Mouse (Mus musculus) CH12.LX (cell line): ENCODE results near the gene Efna4. TPM values are rescaled to one million over a fixed set of nuclear protein-coding genes. Genes with fewer than 3 reads are reported as not detected.
A peak's percentile ranks its signal among the peaks of the same experiment; 100 is the strongest.

Experiments
- DNase-seq: peaks from one replicate; pipeline ENCODE4 v3.0.0-alpha.2; 2013; ENCODE audit errors: extremely low read depth
- H3K27ac ChIP-seq: 2 replicates; pipeline ENCODE4 v1.5.1; 2012; ENCODE audit warnings: low read depth, mild to moderate bottlenecking, control low read depth, moderate library complexity; ENCODE audit not compliant: insufficient read depth
- H3K27me3 ChIP-seq: replicated peaks from 2 replicates; pipeline ENCODE3; 2012; ENCODE audit warnings: inconsistent platforms
- H3K36me3 ChIP-seq, 2 experiments: replicated peaks in 1 of 2; 2 replicates each; pipeline versions ENCODE3 to v1.6.1; 2012; ENCODE audit warnings: inconsistent platforms in 1 of 2, low read length in 1 of 2, mild to moderate bottlenecking in 1 of 2, mixed read lengths in 1 of 2, moderate library complexity in 1 of 2; ENCODE audit not compliant: control insufficient read depth in 1 of 2, insufficient read depth in 1 of 2
- H3K4me1 ChIP-seq, 2 experiments: 2 replicates each; pipeline ENCODE4 v1.6.1; 2012; ENCODE audit warnings: inconsistent platforms in 1 of 2, moderate library complexity in 1 of 2; ENCODE audit not compliant: insufficient read depth in 2 of 2, control insufficient read depth in 1 of 2
- H3K4me2 ChIP-seq: 2 replicates; pipeline ENCODE4 v1.6.1; 2012; ENCODE audit warnings: low read depth, mild to moderate bottlenecking, control low read depth; ENCODE audit not compliant: poor library complexity, insufficient read depth, severe bottlenecking
- H3K4me3 ChIP-seq, 3 experiments: fragments of 150-350 bp in 1 of 3; sonication (generic) in 1 of 3; replicated peaks in 1 of 3; 2 replicates each; pipeline versions ENCODE3 to v1.5.1; 2011 to 2012; ENCODE audit warnings: low read depth in 2 of 3, low read length in 2 of 3, mild to moderate bottlenecking in 2 of 3, moderate library complexity in 2 of 3, control low read depth in 1 of 3, improper control_type of control experiment in 1 of 3, inconsistent platforms in 1 of 3, mixed read lengths in 1 of 3; ENCODE audit not compliant: poor library complexity in 1 of 3
- H3K79me2 ChIP-seq: replicated peaks from 2 replicates; pipeline ENCODE4 v1.6.1; 2012; ENCODE audit warnings: mild to moderate bottlenecking, moderate library complexity; ENCODE audit not compliant: control insufficient read depth, poor library complexity, insufficient read depth, severe bottlenecking; ENCODE audit errors: extremely low read depth
- H3K9ac ChIP-seq: 2 replicates; pipeline ENCODE4 v1.6.1; 2012; ENCODE audit warnings: low read depth, mild to moderate bottlenecking, control low read depth, moderate library complexity; ENCODE audit not compliant: insufficient read depth
- H3K9me3 ChIP-seq: replicated peaks from 2 replicates; pipeline ENCODE3; 2012; ENCODE audit warnings: low read length, inconsistent platforms, mixed read lengths
- CHD2 ChIP-seq: IDR thresholded peaks from 2 replicates; pipeline ENCODE4 v1.6.1; 2011; ENCODE audit warnings: low read length, improper control_type of control experiment
- CTCF ChIP-seq, 2 experiments: IDR thresholded peaks in 1 of 2; conservative IDR thresholded peaks in 1 of 2; 2 replicates each; pipeline ENCODE4 v1.5.1; 2011 to 2012; ENCODE audit warnings: low read depth in 2 of 2, low read length in 2 of 2, improper control_type of control experiment in 1 of 2, inconsistent platforms in 1 of 2, mild to moderate bottlenecking in 1 of 2, moderate library complexity in 1 of 2
- E2F4 ChIP-seq: IDR thresholded peaks from 2 replicates; pipeline ENCODE4 v1.6.1; 2011; ENCODE audit warnings: low read depth, low read length, improper control_type of control experiment; ENCODE audit not compliant: insufficient replicate concordance
- ELF1 ChIP-seq: IDR thresholded peaks from 2 replicates; pipeline ENCODE4 v1.6.1; 2014; ENCODE audit warnings: low read depth, mild to moderate bottlenecking, inconsistent platforms, low read length, improper control_type of control experiment
- EP300 ChIP-seq: IDR thresholded peaks from 2 replicates; pipeline ENCODE4 v1.6.1; 2011; ENCODE audit warnings: low read length, improper control_type of control experiment
- GABPA ChIP-seq: IDR thresholded peaks from 2 replicates; pipeline ENCODE4 v1.6.1; 2012; ENCODE audit warnings: low read depth, low read length, improper control_type of control experiment, inconsistent platforms; ENCODE audit not compliant: insufficient replicate concordance
- IRF4 ChIP-seq: IDR thresholded peaks from 2 replicates; pipeline ENCODE4 v1.6.1; 2014; ENCODE audit warnings: low read depth, mild to moderate bottlenecking, inconsistent platforms, low read length, improper control_type of control experiment
- JUND ChIP-seq: conservative IDR thresholded peaks from 2 replicates; pipeline ENCODE4 v1.6.1; 2011; ENCODE audit warnings: low read depth, low read length, improper control_type of control experiment
- MAX ChIP-seq: IDR thresholded peaks from 2 replicates; pipeline ENCODE4 v1.6.1; 2011; ENCODE audit warnings: low read length, improper control_type of control experiment
- MAZ ChIP-seq: IDR thresholded peaks from 2 replicates; pipeline ENCODE4 v1.6.1; 2012; ENCODE audit warnings: low read depth, mild to moderate bottlenecking, inconsistent platforms, low read length, improper control_type of control experiment, moderate library complexity
- NELFE ChIP-seq: IDR thresholded peaks from 2 replicates; pipeline ENCODE4 v1.6.1; 2011; ENCODE audit warnings: low read depth, low read length, improper control_type of control experiment
- NRF1 ChIP-seq: IDR thresholded peaks from 2 replicates; pipeline ENCODE4 v1.6.1; 2014; ENCODE audit warnings: low read depth, mild to moderate bottlenecking, inconsistent platforms, low read length, improper control_type of control experiment, moderate library complexity
- PAX5 ChIP-seq: IDR thresholded peaks from 2 replicates; pipeline ENCODE4 v1.6.1; 2012; ENCODE audit warnings: low read length, inconsistent platforms, mixed read lengths
- POLR2A ChIP-seq: IDR thresholded peaks from 2 replicates; pipeline ENCODE4 v1.6.1; 2011; ENCODE audit warnings: low read depth, mild to moderate bottlenecking, improper control_type of control experiment, low read length
- RAD21 ChIP-seq: IDR thresholded peaks from 2 replicates; pipeline ENCODE4 v1.6.1; 2011; ENCODE audit warnings: low read depth, mild to moderate bottlenecking, low read length, improper control_type of control experiment, moderate library complexity
- RCOR1 ChIP-seq: conservative IDR thresholded peaks from 2 replicates; pipeline ENCODE4 v1.6.1; 2012; ENCODE audit warnings: low read depth, mild to moderate bottlenecking, inconsistent platforms, low read length, improper control_type of control experiment
- SIN3A ChIP-seq: IDR thresholded peaks from 2 replicates; pipeline ENCODE4 v1.6.1; 2012; ENCODE audit warnings: low read length, improper control_type of control experiment, inconsistent platforms
- SMC3 ChIP-seq: IDR thresholded peaks from 2 replicates; pipeline ENCODE4 v1.6.1; 2011; ENCODE audit warnings: low read depth, low read length, improper control_type of control experiment
- TBP ChIP-seq: conservative IDR thresholded peaks from 2 replicates; pipeline ENCODE4 v1.6.1; 2011; ENCODE audit warnings: low read depth, low read length, improper control_type of control experiment
- USF2 ChIP-seq: conservative IDR thresholded peaks from 2 replicates; pipeline ENCODE4 v1.6.1; 2011; ENCODE audit warnings: low read depth, low read length, improper control_type of control experiment
- ZC3H11A ChIP-seq: IDR thresholded peaks from 2 replicates; pipeline ENCODE4 v1.6.1; 2012; ENCODE audit warnings: low read depth, mild to moderate bottlenecking, inconsistent platforms, low read length, improper control_type of control experiment
- ZKSCAN1 ChIP-seq: IDR thresholded peaks from 2 replicates; pipeline ENCODE4 v1.6.1; 2012; ENCODE audit warnings: low read depth, inconsistent platforms, low read length, improper control_type of control experiment, borderline replicate concordance
- ZMIZ1 ChIP-seq: IDR thresholded peaks from 2 replicates; pipeline ENCODE4 v1.6.1; 2012; ENCODE audit warnings: low read depth, mild to moderate bottlenecking, inconsistent platforms, low read length, improper control_type of control experiment
- ZNF384 ChIP-seq: IDR thresholded peaks from 2 replicates; pipeline ENCODE4 v1.6.1; 2012; ENCODE audit warnings: low read depth, low read length, improper control_type of control experiment, inconsistent platforms
- dilution Hi-C: fragments of 300-500 bp; cut with MboI; formaldehyde crosslinking; loops from 2 replicates; pipeline ENCODE4 v1.14.3; 2020; ENCODE audit warnings: low sequenced_read_pairs; ENCODE audit not compliant: extremely low pct_unique_long_range_greater_than_20kb, extremely low pct_ligation_motif_present
- in situ Hi-C: fragments of 300-500 bp; cut with MboI; formaldehyde crosslinking; loops from 3 replicates; pipeline ENCODE4 v1.14.3; 2019; ENCODE audit warnings: low sequenced_read_pairs, low pct_ligation_motif_present, low pct_unique_long_range_greater_than_20kb, mixed read lengths
- polyA plus RNA-seq: library from polyadenylated mRNA; unstranded; fragments of >175 nt; gene quantifications from 2 replicates; pipeline ENCODE4 v1.2.1, GENCODE M21; 2012; ENCODE audit warnings: low read depth; ENCODE audit not compliant: insufficient read length
- total RNA-seq, 2 experiments: library from RNA; depleted of rRNA; stranded (reverse); fragments of 300-350 nt in 1 of 2; fragments of >200 nt in 1 of 2; gene quantifications; 2 replicates each; pipeline ENCODE4 v1.2.3; 2012 to 2014

Gene Efna4
- total and polyA plus RNA-seq, 3 experiments, result 1.1 to 2.6 (median 1.1) TPM

DNA sequence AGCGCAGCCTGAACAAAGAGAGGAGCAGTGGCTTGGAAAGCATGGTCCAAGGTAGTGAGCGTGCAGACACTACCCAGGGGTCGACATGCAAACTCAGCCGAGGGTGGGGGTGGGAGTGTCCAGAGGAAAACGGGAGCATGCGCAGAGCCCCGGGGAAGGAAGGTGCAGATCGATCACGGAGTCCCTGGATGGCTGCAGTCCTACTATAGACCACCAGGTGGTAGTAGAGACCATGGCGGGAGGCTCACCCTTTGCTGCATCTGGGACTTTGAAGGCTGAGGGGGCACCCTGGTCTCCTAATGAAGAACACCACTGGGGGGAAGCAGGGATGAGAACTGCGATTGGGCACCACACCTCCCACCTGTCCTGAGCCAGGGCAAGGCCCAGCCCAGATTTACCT is 2.6 kb upstream of the Efna4 start (continued):
- TF ChIP-seq PAX5, result no peak
- no peak for TF ChIP-seq MAX
- TF ChIP-seq CTCF (conservative IDR thresholded peaks at IDR 0.05 in 1 of 2, IDR thresholded peaks at IDR 0.05 in 1 of 2; ENCODE audit: low read depth in 2 of 2, low read length in 2 of 2), result peak; percentile 90 to 93
- TF ChIP-seq SMC3, result peak; percentile 91
- peak; percentile 26; the same call in 1 of the 2 replicates for TF ChIP-seq CHD2
- no peak for TF ChIP-seq RCOR1
- TF ChIP-seq ZNF384, result no peak
- TF ChIP-seq GABPA, result no peak
- no peak for TF ChIP-seq NELFE

- TF ChIP-seq ELF1 (peak; percentile 46; the same call in 1 of the 2 replicates), IRF4 (peak; percentile 55; the same call in 1 of the 2 replicates), NRF1 (no peak), ZC3H11A (peak; percentile 23; the same call in 1 of the 2 replicates), SMC3 (peak; percentile 81), JUND (no peak), CTCF (conservative IDR thresholded peaks at IDR 0.05 in 1 of 2, IDR thresholded peaks at IDR 0.05 in 1 of 2; ENCODE audit: low read depth in 2 of 2, low read length in 2 of 2) (peak; percentile 91 to 100), PAX5 (no peak), SIN3A (0 out of 2 replicates have a peak, but pooled peaks have one; percentile 33), RAD21 (peak; percentile 69), E2F4 (no peak)
- DNase-seq, result peak; percentile 63
- Histone ChIP-seq H3K79me2 (no peaks in the 10 kb centered on the region), H3K27ac (no peak overlapping the region), H3K27me3 (peaks cover 19% of the 10 kb centered on the region), H3K9ac (no peak overlapping the region), H3K4me1 (peaks cover 9 to 20% of the 10 kb centered on the region in 2 experiments), H3K9me3 (no peaks in the 10 kb centered on the region), H3K4me2 (no peak overlapping the region), H3K36me3 (peaks cover 5 to 52% of the 10 kb centered on the region in 2 experiments), H3K4me3 (no peak overlapping the region)
- dilution Hi-C loops (no loop called here), in situ Hi-C loops (loop anchor here (25.0 kb wide), 2 partner anchors 348 to 423 kb away; partner anchors contain the start of genes Chrnb2 and Ube2q1)
These were observed 1.6 kb upstream of the Efna4 start for GRCm38 (mm10) chr3:89339416-89339815.

- H3K4me3 ChIP-seq, result peak overlapping the region; percentile 32 to 81 (median 50)
- no peaks in the 10 kb centered on the region for H3K9me3 ChIP-seq
- peak overlapping the region; percentile 74 for H3K4me2 ChIP-seq
- in situ Hi-C loops, result loop anchor here (25.0 kb wide), 2 partner anchors 350 to 425 kb away; partner anchors contain the start of genes Chrnb2 and Ube2q1
- H3K9ac ChIP-seq, result peak overlapping the region; percentile 62
- H3K79me2 ChIP-seq, result no peaks in the 10 kb centered on the region
- H3K36me3 ChIP-seq, result peaks cover 0 to 31% of the 10 kb centered on the region in 2 experiments
- H3K4me1 ChIP-seq, result peaks cover 9 to 20% of the 10 kb centered on the region in 2 experiments
- TF ChIP-seq CHD2 (no peak), E2F4 (no peak), USF2 (no peak), TBP (no peak), ZKSCAN1 (no peak), MAZ (no peak), PAX5 (no peak), IRF4 (no peak), ZMIZ1 (no peak), SMC3 (no peak), EP300 (no peak), POLR2A (no peak)
- no peak for DNase-seq
- H3K27ac ChIP-seq, result no peak overlapping the region
- H3K27me3 ChIP-seq, result peaks cover 30% of the 10 kb centered on the region
- dilution Hi-C loops, result no loop called here
These were observed 637 bp downstream of the Efna4 start for GRCm38 (mm10) chr3:89337062-89337720.
